Mouse (Mus musculus) adrenal gland, adult 2 months (tissue): ENCODE measurements around the gene Best2. TPM values are rescaled to one million over a fixed set of nuclear protein-coding genes. Genes with fewer than 3 reads are reported as not detected.

Source experiments
- DNase-seq: peaks from one replicate; pipeline ENCODE4 v3.0.0; 2021
- polyA plus RNA-seq: library from polyadenylated mRNA; depleted of rRNA; stranded (reverse); fragments of >200 nt; gene quantifications from 2 replicates; pipeline ENCODE4 v1.2.3, GENCODE M21; 2012
- total RNA-seq, 2 experiments: library from RNA; stranded (reverse); gene quantifications; 2 replicates each; pipeline ENCODE4 v1.2.3; 2021

Best2 gene
- total and polyA plus RNA-seq, 3 experiments = not detected

DNA sequence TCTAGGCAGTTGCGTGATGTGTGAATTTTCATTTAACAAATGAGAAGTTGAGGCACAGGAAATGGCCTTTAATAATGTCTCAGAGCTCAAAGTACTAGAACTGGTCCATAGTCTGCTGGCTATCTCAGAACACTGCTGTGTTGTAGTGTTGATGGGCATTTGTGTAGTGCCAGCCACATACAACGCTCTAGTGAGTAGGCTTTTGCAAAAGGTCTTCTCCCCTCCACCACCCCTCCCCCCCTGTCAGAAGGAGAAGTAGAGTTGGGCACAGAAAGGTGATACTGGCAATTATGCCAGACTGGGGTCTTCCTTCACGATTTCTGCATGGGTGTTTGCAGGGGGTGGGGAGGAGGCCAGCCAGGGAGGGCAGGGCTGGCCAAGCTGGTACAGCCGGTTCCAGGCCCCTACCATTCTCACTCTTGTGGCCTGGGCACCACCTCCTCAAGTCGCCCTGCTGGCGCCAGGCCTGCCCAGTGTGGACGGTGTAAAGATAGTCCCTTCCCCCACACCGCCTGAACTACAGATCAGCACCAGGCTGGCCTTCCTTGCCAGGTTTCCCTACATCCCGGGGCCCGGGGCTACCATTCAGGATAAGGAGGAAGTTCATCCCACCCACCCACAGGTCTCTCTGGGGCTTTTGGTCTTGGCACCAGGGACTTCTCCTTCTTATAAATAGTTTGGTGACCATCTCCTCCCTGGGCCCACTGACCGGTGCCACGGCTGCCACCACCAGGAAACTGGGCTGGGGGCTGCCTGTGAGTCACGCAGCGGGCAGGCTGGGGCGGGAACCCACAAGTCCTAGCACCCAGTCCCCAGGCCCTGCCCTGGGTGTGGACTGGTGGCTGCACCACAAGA lies 32.5 kb downstream of the Best2 start:
- DNase-seq = no peak

- DNase-seq = peak; percentile 90
Measured at GRCm38 (mm10) chr8:84980622-84981358, 33.5 kb downstream of the Best2 start.

- peak; percentile 97 for DNase-seq
Measured at GRCm38 (mm10) chr8:84979599-84980421, 34.5 kb downstream of the Best2 start.

DNA sequence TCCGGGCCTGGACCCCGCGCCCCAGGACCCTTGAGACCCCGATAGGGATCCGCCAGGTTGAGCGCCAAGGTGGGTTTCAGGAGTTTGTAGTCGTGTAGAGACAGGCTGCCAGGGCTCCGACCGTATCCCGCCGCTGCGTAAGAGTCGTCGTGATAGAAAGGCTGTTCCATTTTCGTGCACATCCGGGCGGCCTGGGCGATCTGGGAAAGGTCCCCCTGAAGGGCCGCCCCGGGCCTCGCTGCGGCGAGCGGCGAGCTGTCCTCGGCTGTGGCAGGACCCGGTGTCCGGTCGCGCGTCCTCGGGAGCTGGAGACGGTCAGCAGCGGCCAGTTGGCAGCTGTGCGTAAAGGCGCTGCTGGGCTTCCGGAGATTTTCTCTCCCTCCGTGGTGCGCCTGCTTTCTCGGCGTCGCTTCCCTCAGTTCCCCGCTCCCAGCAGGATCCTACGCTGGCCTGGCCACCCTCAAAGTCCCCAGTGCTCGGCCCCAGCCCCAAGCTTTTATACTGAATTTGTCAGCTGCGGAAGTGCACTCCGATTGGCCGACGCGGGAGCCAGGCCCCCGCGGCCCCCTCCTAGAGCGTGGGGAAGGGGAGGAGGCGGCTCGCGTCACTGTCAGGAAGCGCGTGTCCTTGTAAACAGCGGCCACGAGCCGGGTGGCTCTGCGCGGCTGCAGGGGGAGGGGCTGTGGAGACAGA lies 35.9 kb downstream of the Best2 start, which contains the start of gene Junb:
Junb (minus strand) TSS at position 471 of the 693 bp plus-strand sequence.
- DNase-seq = peak; percentile 99

- DNase-seq = peak; percentile 86
Measured at GRCm38 (mm10) chr8:84977435-84978247, 36.7 kb downstream of the Best2 start.

GRCm38 (mm10) chr8:84976763-84977434 lies 37.4 kb downstream of the Best2 start:
- no peak for DNase-seq

DNA sequence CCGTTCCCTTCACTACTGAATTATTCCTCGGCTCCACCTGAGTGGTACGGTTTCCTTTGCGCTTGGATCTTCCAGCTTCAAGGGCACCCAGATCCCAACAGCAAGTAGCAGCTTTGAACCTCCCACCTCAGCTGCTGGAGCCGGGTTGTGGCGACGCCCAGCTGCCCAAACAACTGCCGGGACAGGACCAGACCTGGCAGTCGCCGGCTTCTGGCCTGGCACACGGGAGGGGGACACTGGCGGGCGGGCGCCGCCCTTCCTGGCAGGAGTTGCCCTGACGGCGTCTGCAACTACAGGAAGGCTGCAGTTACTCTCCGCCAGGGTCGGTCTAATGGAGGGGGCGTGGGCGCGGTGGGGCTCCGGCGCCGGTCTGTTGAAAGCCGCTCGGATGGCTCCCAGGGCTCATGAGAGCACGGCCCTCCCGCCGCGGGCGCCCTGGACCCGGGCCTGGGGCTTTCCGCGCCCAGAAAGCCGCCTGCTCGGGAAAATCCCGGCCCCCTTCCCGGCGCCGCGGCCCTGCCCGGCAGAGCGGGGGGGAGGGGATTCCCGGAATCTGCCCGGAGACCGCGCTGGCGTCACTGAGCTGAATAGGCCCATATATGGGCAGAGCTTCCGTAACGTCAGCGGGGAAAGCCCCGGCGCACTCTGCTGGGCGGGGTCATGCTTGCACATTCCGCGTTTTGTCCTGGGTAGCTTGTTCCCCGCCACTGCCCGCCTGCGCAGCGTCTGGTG lies 38.1 kb downstream of the Best2 start:
- peak; percentile 98 for DNase-seq

- DNase-seq = peak; percentile 71
Measured at GRCm38 (mm10) chr8:84975434-84975833, 38.9 kb downstream of the Best2 start.

DNA sequence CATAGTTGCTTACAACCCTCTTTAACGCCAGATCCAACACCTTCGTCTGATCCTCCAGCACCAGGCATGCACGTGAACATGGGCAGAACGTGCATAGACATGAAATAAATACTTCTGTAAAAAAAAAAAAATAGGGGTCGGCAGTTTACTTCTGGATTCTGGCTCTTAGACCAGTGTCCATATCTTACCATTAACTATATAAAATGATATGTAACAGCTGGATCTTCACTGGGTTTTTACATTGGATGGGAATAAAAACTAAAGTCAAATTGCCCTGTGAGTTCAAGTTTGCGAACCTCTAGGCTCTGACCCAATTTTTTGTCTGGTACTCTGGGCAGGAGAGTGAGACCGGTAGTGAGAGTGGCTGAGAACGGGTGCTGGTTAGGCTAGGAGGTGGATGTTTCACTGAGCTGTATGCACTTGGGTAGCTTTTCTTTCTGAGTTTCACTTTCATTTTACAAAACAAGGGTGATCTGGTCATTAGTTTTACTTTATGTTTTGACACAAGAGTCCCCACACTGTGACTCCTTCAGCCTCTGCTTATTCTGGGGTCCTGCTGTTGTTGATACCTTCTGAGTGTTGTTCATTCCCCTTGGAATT lies 39.7 kb downstream of the Best2 start:
- no peak for DNase-seq

DNA sequence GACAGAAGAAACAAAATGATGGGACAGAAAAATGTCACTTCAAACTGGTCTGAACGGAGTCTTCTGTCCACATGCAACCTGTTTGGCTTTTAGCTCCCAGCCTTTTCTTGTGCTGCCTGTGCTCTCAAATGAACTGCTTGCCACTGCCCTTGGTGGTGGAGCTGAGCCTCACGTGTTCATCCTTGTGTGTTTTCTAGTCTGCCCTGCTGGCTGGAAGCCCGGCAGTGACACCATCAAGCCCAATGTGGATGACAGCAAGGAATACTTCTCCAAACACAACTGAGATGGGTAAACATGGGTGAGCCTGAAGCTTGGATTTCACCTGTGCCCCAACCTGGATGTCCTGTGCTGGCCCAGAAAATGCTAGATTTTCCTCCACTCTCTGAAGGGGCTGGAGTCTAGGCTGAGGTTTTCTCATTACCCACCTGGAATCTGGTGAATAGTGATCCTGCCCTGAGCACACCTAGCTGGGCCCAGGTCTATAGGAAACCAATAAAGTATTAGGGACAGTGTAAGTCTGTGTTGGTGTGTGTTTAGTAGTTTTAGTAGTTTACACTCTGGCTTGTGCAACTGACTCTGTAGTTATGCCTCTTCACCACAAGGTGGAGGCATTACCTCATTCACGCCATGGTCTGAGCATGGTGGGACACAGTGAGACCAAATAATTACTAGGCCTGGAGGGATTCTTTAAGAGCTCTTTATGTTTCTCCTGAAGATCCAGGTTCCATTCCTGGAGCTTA lies 40.4 kb downstream of the Best2 start:
- DNase-seq = peak; percentile 91

DNA sequence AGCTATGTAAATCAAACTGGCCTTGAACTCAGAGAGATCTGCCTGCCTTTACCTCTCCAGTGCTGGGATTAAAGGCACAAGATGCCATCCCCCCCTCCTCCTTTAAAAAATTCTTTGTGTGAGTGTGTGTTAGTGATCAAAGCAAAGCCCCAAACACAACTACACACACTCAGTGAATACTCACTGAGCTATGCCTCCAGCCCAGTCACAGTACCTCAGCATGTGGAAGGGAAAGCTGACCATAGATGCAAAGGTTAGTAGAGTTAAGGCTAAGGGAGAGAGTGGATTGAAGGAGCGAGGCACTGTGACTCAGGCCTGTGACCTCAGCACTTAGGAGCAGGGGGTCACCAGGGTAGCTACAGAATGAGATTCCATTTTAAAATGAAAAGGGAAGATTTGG lies 41.3 kb downstream of the Best2 start:
- peak; percentile 38 for DNase-seq

- DNase-seq = no peak
Measured at GRCm38 (mm10) chr8:84970913-84971312, 43.4 kb downstream of the Best2 start.

GRCm38 (mm10) chr8:84970135-84970790 lies 44.1 kb downstream of the Best2 start:
- DNase-seq = no peak

DNA sequence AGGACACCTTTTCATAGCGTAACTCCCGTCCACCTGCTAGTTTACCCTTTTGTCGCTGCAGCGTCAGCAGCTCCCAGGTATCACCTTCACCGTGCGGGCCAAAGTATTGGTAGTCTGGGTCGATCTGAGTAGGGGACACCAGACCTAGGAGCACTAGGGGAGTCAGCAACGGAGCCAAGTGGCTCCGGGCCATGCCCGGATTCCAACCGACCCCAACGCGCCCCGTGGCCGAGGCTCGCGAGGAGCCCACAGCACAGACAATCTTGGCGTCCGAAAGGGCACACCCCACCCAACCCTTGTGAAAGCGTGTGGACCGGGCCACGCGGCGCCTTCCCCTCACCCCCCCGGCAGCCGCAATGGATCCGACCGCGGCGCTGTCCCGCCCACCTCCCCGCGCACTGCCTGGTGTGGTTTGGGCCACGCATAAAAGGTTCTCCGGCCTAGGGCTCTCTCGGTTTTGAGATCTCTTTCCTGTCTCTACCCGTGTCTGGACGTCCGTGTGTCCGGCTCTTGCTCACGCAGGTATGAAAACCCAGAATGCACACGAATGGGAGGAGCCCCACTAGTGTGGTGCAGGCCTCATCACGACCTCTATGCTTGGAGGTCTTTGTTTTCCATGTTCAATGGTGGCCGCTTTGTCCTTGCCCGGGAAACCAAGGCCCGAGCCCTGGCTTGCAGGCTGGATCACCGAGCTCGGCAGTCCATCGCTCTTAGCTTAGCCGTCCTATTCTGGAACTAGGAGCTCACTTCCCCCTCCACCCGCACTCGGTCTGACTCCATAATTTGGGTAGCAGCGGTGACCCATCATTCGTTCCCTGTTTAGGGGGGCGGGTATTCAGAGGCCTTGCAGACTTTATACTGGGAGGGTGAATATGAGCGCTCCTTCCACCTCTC lies 44.8 kb downstream of the Best2 start, which contains the start of the genes Gm49661, Prdx2 and Rnaseh2a:
Gm49661 (minus strand) TSS at position 193 of the 894 bp plus-strand sequence.
Prdx2 (plus strand) TSS at position 347 of the 894 bp plus-strand sequence.
Rnaseh2a (minus strand) TSS at position 527 of the 894 bp plus-strand sequence.
- DNase-seq = peak; percentile 89

DNA sequence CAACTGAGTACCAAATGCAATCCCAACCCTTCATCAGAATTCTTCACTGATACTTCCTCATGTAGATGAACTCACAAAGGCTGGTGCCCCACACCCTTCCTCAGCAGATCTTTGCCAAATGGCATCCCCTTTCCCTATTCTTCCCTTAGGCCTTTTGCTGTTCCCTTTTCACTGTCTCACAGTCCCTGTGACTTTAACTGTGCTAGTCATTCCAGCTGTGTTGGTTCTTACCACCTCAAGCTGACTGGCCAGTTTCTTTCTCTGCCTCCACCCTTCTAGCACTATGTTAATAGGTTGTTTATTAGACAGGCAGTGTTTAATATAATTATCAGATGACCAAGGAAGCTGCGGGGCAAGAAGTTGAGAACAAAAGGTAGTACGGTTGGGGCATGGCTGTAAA lies 45.7 kb downstream of the Best2 start:
- DNase-seq = peak; percentile 38
